Mouse (Mus musculus): Measurements from ENCODE around the gene Cacna1s. TPM values are rescaled to one million over a fixed set of nuclear protein-coding genes. Genes with fewer than 3 reads are reported as not detected.

Cacna1s gene
- polyA plus RNA-seq, 1 experiment: not detected

- Histone ChIP-seq H3K4me3 (ENCODE audit: insufficient read depth, low read length) (no peak overlapping the region), H3K4me1 (ENCODE audit: control insufficient read depth, insufficient read depth, low read length) (peaks cover 42% of the 10 kb centered on the region), H3K27ac (ENCODE audit: insufficient read depth, low read depth, low read length) (no peak overlapping the region)
- TF ChIP-seq CTCF (IDR thresholded peaks at IDR 0.05; ENCODE audit: low read depth, low read length) (no peak), POLR2A (IDR thresholded peaks at IDR 0.05; ENCODE audit: borderline replicate concordance, low read depth, low read length) (no peak)
Measured at GRCm38 (mm10) chr1:136126159-136126765, 73.7 kb downstream of the Cacna1s start.

DNA sequence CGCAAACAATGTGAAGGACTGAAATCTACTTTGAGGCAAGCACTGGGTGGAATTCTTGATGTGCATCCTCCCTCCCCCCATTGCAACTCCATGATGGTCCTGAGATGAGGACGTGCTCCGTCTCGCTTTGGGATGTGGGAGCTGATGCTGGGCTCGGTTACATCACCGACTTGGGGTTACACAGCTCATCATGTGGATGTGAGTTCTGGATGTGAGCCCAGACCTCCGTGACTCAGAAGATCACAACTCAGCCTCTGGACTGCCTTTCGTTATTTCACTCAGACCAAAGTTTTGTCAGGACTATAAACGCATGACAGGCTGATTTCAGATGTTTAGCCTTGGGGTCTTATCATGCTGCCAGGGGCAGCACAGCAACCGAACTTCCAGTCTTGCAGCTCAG lies 74.3 kb downstream of the Cacna1s start:
- Histone ChIP-seq H3K4me3 (ENCODE audit: insufficient read depth, low read length) (peak overlapping the region; percentile 28; the same call in 1 of the 2 replicates), H3K27ac (ENCODE audit: insufficient read depth, low read depth, low read length) (peak overlapping the region; percentile 68), H3K4me1 (ENCODE audit: control insufficient read depth, insufficient read depth, low read length) (peaks cover 42% of the 10 kb centered on the region)
- no peak for TF ChIP-seq POLR2A (IDR thresholded peaks at IDR 0.05; ENCODE audit: borderline replicate concordance, low read depth, low read length)

- Histone ChIP-seq H3K27ac (ENCODE audit: insufficient read depth, low read depth, low read length) (peak overlapping the region; percentile 68), H3K4me3 (ENCODE audit: insufficient read depth, low read length) (peak overlapping the region; percentile 4; the same call in 1 of the 2 replicates), H3K4me1 (ENCODE audit: control insufficient read depth, insufficient read depth, low read length) (peaks cover 45% of the 10 kb centered on the region)
- no peak for TF ChIP-seq POLR2A (IDR thresholded peaks at IDR 0.05; ENCODE audit: borderline replicate concordance, low read depth, low read length)
- no peak for TF ChIP-seq CTCF (IDR thresholded peaks at IDR 0.05; ENCODE audit: low read depth, low read length)
Measured at GRCm38 (mm10) chr1:136127856-136128255, 75.3 kb downstream of the Cacna1s start.

DNA sequence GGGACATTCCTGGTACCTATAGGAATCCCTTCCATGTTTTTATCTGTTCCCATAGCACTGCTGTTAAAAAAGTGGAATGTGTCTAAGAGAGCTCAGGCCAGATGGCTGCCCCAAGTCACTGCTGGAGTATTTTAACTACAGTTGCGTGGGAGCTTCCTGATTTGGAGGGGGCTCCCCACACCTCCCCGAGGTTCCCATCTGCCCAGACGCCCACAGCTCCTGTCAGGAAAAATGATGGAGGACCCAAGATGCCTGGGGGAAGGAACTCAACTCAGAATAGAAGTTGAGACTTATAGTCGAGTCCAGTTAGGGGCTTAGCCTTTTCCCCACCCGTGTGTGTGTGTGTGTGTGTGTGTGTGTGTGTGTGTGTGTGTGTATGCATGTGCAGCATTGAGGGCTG lies 75.9 kb downstream of the Cacna1s start:
- Histone ChIP-seq H3K4me3 (ENCODE audit: insufficient read depth, low read length) (no peak overlapping the region; the same call in 1 of the 2 replicates), H3K27ac (ENCODE audit: insufficient read depth, low read depth, low read length) (peak overlapping the region; percentile 52; the same call in 1 of the 2 replicates), H3K4me1 (ENCODE audit: control insufficient read depth, insufficient read depth, low read length) (peaks cover 49% of the 10 kb centered on the region)
- no peak for TF ChIP-seq POLR2A (IDR thresholded peaks at IDR 0.05; ENCODE audit: borderline replicate concordance, low read depth, low read length)
- TF ChIP-seq CTCF (IDR thresholded peaks at IDR 0.05; ENCODE audit: low read depth, low read length): no peak

DNA sequence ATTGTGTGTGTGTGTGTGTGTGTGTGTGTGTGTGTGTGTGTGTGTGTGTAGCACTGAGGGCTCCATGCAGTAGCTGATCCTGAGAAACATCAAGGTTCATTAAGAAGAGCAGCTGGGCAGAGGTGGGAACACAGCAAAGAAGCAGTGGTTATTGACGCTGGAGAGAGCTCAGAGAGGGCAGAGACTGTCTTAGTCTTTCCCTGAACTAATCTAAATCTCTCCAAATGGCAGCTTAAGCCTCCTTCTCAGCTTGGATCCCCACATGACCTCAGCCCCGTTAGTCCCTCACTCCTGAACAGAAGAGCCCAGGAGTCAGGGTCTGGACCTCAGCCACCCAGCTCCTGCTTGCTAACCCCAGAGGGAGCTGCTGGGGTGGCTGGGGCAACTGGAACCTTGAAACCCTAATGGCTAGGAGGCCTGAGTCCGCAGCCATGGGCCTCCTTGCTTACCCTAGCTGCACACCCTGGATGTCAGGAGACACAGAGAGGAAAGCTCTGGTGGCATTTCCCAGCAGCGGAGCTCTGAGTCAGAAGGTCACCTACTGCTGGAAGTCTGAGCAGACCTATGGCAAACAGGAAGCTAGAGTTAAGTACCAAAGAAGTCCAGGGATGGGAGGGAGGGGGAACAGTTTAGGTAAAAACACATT lies 76.5 kb downstream of the Cacna1s start:
- no peak for TF ChIP-seq POLR2A (IDR thresholded peaks at IDR 0.05; ENCODE audit: borderline replicate concordance, low read depth, low read length)
- TF ChIP-seq CTCF (IDR thresholded peaks at IDR 0.05; ENCODE audit: low read depth, low read length): no peak
- H3K4me1 ChIP-seq (ENCODE audit: control insufficient read depth, insufficient read depth, low read length): peaks cover 53% of the 10 kb centered on the region
- H3K27ac ChIP-seq (ENCODE audit: insufficient read depth, low read depth, low read length): no peak overlapping the region
- no peak overlapping the region for H3K4me3 ChIP-seq (ENCODE audit: insufficient read depth, low read length)

DNA sequence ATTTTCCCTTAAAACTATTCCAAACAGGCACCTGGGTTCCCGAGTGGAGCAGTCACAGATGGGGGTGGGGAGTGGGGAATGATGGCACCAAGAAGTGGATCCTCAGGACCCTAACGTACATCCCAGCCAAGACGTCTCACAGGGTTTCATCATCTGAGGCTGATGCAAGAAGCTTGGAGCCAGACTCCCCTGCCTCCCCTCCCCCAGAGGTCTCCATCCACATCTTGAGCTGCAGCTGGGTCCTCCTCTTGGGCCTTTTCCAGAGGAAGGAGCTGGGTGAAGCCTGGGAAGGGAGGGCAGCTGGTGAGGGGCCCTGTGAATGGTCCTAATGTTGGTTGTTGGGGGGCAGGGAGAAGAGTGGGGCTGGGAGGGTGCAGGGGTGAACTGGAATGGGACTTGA lies 77.6 kb downstream of the Cacna1s start:
- peaks cover 61% of the 10 kb centered on the region for H3K4me1 ChIP-seq (ENCODE audit: control insufficient read depth, insufficient read depth, low read length)
- TF ChIP-seq POLR2A (IDR thresholded peaks at IDR 0.05; ENCODE audit: borderline replicate concordance, low read depth, low read length): no peak
- TF ChIP-seq CTCF (IDR thresholded peaks at IDR 0.05; ENCODE audit: low read depth, low read length): no peak
- no peak overlapping the region for H3K27ac ChIP-seq (ENCODE audit: insufficient read depth, low read depth, low read length)
- no peak overlapping the region for H3K4me3 ChIP-seq (ENCODE audit: insufficient read depth, low read length)

DNA sequence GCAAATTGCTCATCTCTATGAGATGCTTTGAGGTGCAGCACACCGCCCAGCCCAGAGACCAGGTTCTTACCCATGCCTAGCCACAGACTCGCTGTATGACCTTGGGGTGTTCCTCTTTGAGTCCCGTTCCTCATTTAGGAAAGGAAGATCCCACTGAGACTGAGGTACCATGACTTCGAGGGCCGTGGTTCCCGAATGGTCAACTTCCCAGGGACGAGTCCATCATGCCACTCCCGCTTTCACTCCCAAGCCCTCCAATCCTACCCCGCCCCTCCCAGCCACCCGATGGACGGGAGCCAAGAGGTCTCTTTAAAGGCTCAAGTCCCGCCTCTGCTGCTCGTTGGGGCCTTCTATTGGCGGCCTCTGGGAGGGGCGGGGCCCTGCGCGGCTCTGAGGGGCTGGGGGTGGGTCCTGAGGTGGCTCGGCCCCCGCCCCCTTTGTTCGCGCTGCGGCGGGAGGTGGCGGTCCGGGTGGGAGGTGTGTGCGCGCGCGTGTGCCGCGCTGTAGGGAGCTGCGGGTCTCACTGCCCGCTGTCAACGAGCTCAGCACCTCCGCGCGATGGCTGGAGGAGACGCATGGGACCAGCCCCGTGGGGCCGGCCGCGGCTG lies 78.5 kb downstream of the Cacna1s start, which contains the start of gene Kif21b:
Kif21b (plus strand) TSS at position 439 of the 608 bp plus-strand sequence.
- Histone ChIP-seq H3K27ac (ENCODE audit: insufficient read depth, low read depth, low read length) (peak within 1 kb of the TSS; percentile 49), H3K4me3 (ENCODE audit: insufficient read depth, low read length) (peak within 1 kb of the TSS; percentile 92), H3K4me1 (ENCODE audit: control insufficient read depth, insufficient read depth, low read length) (peaks cover 68% of the 10 kb centered on the region)
- no peak for TF ChIP-seq POLR2A (IDR thresholded peaks at IDR 0.05; ENCODE audit: borderline replicate concordance, low read depth, low read length)
- TF ChIP-seq CTCF (IDR thresholded peaks at IDR 0.05; ENCODE audit: low read depth, low read length): no peak

DNA sequence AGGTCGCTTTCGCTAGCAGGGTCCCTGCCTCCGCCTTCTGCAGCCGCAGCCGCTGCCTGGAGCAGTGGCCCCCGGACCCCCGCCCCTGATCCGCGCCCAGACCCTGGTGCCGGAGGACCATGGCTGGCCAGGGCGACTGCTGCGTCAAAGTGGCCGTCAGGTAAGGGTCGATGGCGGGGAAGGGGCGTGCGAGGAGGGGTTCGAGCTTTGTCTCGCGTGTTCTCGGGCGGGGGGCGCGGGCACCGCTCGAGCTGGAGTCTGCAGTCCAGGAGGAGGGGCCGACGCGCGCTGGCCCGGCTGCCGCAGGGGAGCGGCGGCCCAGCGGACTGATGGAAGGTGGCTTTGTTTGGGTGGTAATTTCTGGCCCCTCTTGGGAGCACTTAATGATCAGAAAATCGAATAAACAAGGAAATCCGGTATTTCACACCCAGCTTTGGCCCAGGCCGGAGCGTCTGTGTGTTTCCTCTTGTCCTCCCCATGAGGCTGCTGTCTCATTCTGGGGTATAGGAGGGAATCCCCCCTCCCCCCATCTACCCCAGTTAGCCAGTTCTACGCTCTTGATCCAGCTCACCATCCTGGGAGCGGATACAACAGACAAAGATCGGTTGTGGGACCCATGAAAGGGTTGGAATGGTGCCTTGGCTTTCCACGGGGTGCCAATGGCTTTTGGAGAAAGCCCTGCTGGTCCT lies 79.2 kb downstream of the Cacna1s start:
- Histone ChIP-seq H3K4me1 (ENCODE audit: control insufficient read depth, insufficient read depth, low read length) (peaks cover 68% of the 10 kb centered on the region), H3K4me3 (ENCODE audit: insufficient read depth, low read length) (peak overlapping the region; percentile 92), H3K27ac (ENCODE audit: insufficient read depth, low read depth, low read length) (peak overlapping the region; percentile 49)
- TF ChIP-seq CTCF (IDR thresholded peaks at IDR 0.05; ENCODE audit: low read depth, low read length) (no peak), POLR2A (IDR thresholded peaks at IDR 0.05; ENCODE audit: borderline replicate concordance, low read depth, low read length) (no peak)

DNA sequence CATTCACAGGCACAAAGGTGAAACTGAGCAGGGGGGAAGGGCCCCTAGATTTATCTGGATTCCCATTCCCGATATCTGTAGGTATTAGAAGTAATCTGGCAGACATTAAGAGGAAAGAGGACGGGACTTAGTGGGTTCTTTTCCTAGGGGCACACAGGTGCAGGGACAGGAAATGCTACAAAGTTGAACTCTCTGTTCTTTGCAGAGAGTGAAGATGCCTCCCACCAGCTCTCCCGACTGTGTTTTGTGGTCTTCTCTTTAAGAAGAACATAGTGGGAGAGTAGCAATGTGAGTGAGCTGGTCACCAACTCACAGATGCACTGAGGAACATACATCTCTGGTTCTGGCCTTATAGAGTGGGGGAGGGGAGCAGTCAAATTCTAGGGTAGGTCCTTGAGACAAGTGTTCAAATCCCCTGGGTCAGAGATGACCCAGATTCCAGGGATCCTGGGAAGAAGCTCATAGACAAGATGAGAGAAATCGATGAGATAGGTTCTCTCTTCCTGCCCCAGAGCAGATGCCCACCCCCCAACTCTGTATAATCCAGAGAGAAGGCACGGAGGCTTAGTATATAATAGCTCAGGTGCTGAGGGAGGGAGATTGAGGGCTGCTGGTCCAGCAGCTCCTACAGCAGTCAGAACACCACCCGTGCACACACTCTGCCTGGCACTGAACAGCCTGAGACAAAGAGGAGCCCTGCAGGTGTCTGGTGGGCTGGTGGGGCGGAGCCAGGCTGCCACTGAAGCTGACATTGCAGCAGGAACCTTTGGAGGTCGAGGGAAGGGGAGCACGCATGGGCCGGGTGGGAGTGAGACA lies 80.0 kb downstream of the Cacna1s start:
- TF ChIP-seq POLR2A (IDR thresholded peaks at IDR 0.05; ENCODE audit: borderline replicate concordance, low read depth, low read length): no peak
- Histone ChIP-seq H3K4me1 (ENCODE audit: control insufficient read depth, insufficient read depth, low read length) (peaks cover 68% of the 10 kb centered on the region), H3K4me3 (ENCODE audit: insufficient read depth, low read length) (peak overlapping the region; percentile 92), H3K27ac (ENCODE audit: insufficient read depth, low read depth, low read length) (no peak overlapping the region)
